Mouse (Mus musculus): ENCODE data around the gene Amz1.

DNA sequence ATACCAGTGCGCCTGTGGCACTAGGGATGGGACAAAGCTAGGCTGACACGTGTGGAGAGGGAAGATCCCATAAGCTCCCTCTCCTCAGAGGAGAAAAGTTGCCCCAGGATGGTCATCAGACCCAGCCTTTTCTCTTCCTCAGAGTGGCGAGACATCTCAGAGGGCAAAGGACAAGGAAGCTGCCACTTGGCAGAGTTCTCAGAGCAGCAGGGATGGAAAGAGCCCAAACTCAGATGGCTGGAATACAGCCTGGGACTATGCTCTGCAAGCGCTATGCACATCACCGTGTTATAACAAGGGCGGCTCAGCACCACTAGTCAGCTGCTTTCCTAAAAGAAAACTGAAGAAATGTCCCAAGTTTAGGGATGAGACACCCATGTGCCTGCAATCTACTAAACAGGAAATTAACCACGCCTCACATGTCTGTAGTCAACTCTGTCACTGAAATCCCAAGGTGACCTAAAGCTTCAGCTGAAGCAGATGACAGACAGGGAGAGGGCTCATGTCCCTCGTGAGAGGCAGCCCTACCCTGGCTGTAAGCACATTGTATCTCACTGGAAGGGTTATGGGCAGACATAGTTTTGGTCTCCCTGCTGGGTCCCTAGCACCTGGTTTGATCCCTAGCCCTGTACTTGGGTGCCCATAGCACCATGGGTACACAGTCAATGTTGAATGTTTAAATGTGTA lies 58.1 kb downstream of the Amz1 start:
- TF ChIP-seq CTCF (IDR thresholded peaks at IDR 0.05; ENCODE audit: borderline replicate concordance, control insufficient read depth, extremely low read depth, insufficient read depth, low read length, poor library complexity) (no peak), POLR2A (IDR thresholded peaks at IDR 0.05; ENCODE audit: control insufficient read depth, extremely low read depth, insufficient read depth, low read length, poor library complexity) (no peak)
